Mouse (Mus musculus) CD8-positive naive resting alpha-beta T cell, adult 57 days (primary cell): ENCODE data around the gene Dpf1. TPM values are rescaled to one million over a fixed set of nuclear protein-coding genes. Genes with fewer than 3 reads are reported as not detected.

ENCODE experiments used
- total RNA-seq: library from RNA; stranded (reverse); gene quantifications from one replicate; pipeline ENCODE4 v1.2.4, GENCODE M21; 2023

The Dpf1 gene
- not detected for total RNA-seq

DNA sequence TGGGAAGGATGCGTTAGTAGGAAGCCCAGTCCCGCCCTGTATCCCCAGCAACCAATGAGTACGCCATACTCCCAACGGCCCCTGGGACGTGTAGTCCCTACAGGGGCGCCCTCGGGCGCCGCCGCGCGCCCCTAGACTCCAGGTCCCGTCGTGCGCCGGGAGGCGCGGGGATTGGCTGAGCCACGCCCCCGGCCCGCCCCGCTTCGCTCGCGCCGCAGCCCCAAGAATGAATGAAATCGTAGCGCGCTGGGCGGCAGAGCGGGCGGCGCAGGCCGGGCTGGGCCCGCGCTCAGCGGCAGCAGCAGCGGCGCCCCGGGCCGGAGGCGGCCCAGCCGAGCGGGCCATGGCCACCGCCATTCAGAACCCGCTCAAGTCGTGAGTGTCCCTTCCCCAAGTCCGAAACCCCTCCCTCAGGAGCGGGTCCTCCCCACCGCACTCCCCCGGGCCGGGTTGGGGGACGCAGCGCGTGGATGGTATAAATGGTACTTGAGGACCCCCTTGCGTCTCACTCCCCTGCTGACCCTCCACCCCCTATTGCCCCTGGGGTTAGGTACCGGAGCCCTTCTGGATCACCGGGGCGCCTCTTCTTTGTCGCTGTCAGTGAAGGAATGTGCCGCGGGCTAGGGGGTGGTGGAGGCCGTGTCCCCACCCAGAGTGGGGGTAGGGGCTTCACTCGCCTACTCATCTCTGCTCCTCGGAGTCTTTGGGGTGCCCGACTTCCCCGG is at the start of gene Dpf1:
Gene Dpf1 (plus strand): TSS at position 214 of the 725 bp plus-strand sequence.

GRCm38 (mm10) chr7:29281201-29282073 is 22.3 kb upstream of the Dpf1 start, which contains the start of gene Spint2:
Spint2 (minus strand) TSS chr7:29281912.

DNA sequence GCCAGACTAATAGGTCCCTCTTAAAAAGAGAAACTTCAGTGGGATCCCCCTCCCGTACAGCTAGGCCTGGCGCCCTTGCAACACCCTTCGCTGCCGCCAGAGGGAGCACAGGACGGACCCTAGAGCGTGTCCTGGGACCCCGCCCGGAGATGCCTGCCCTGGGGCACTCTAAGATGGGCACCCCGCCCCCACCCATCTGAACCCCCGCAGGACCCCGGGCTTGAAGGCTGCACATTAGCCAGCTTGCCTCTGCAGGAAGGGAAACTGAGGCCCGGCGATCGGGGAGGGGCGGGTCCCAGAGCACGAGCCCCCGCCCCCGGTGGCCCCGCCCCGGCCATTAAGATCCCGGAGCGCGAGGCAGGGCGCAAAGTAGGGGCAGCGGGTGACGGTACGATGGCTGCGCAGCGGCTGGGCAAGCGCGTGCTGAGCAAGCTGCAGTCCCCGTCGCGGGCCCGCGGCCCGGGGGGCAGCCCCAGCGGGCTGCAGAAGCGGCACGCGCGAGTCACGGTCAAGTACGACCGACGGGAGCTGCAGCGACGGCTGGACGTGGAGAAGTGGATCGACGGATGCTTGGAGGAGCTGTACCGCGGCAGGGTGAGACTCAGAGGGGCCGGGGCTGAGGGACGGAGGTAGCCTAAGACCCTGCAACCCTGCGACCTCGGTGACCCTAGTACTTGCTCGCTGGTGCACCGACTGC is 14.7 kb upstream of the Dpf1 start, which contains the start of gene Ppp1r14a:
Gene Ppp1r14a (plus strand): TSS at position 367 of the 697 bp plus-strand sequence.

Other genes with a start within 250 kb of the Dpf1 start
- 0.09 TPM for gene Ryr1, start 178.8 kb upstream of the Dpf1 start, total RNA-seq
- 2.7 TPM for gene Rasgrp4, start 169.1 kb upstream of the Dpf1 start, total RNA-seq
- 34.4 TPM for gene Fam98c, start 147.7 kb upstream of the Dpf1 start, total RNA-seq
- gene Ggn, start 133.7 kb upstream of the Dpf1 start, total RNA-seq: not detected
- gene Spred3, start 133.5 kb upstream of the Dpf1 start, total RNA-seq: 2.6 TPM
- 144 TPM for gene Psmd8, start 123.2 kb upstream of the Dpf1 start, total RNA-seq
- gene Catsperg1, start 89.9 kb upstream of the Dpf1 start, total RNA-seq: 0.83 TPM
- 0.31 TPM for gene Kcnk6, start 71.4 kb upstream of the Dpf1 start, total RNA-seq
- gene Yif1b, start 65.6 kb upstream of the Dpf1 start, total RNA-seq: 20.1 TPM
- 1.4 TPM for gene 2200002D01Rik, start 55.5 kb upstream of the Dpf1 start, total RNA-seq
- 56.9 TPM for gene Spint2, start 22.0 kb upstream of the Dpf1 start, total RNA-seq
- gene Ppp1r14a, start 14.6 kb upstream of the Dpf1 start, total RNA-seq: not detected
- 47.0 TPM for gene Sipa1l3, start 214.7 kb downstream of the Dpf1 start, total RNA-seq